Mouse (Mus musculus) layer of hippocampus, postnatal 10 days (tissue): ENCODE results near the gene Plet1. TPM values are rescaled to one million over a fixed set of nuclear protein-coding genes. Genes with fewer than 3 reads are reported as not detected.
A peak's percentile ranks its signal among the peaks of the same experiment; 100 is the strongest.

Experiments
- DNase-seq, 2 experiments: peaks; one replicate each; pipeline ENCODE4 v3.0.0; 2021; ENCODE audit warnings: low spot score in 2 of 2
- total RNA-seq, 2 experiments: library from RNA; stranded (reverse); gene quantifications; 2 replicates each; pipeline ENCODE4 v1.2.3; 2021

Gene Plet1
- total RNA-seq, 2 experiments from 2014 or later: 0.27 TPM; not detected in 1

- no peak for DNase-seq
Observed at GRCm38 (mm10) chr9:50533791-50534190, 39.5 kb downstream of the Plet1 start.

- no peak for DNase-seq
Observed at GRCm38 (mm10) chr9:50535930-50536329, 41.6 kb downstream of the Plet1 start.

GRCm38 (mm10) chr9:50536603-50537135 lies 42.3 kb downstream of the Plet1 start:
- no peak for DNase-seq

- DNase-seq: no peak
Observed at GRCm38 (mm10) chr9:50537295-50537694, 43.0 kb downstream of the Plet1 start.

- no peak for DNase-seq
Observed at GRCm38 (mm10) chr9:50540170-50540569, 45.8 kb downstream of the Plet1 start.

GRCm38 (mm10) chr9:50542401-50542800 lies 48.1 kb downstream of the Plet1 start:
- no peak for DNase-seq

- DNase-seq: no peak
Observed at GRCm38 (mm10) chr9:50547859-50548478, 53.6 kb downstream of the Plet1 start.

- no peak for DNase-seq
Observed at GRCm38 (mm10) chr9:50548936-50549335, 54.6 kb downstream of the Plet1 start.

GRCm38 (mm10) chr9:50552206-50552605 lies 57.9 kb downstream of the Plet1 start:
- DNase-seq: no peak

GRCm38 (mm10) chr9:50553547-50553946 lies 59.2 kb downstream of the Plet1 start:
- DNase-seq: no peak

GRCm38 (mm10) chr9:50554241-50555093 lies 60.1 kb downstream of the Plet1 start, which contains the start of gene Il18:
Il18 (plus strand) TSS chr9:50554827.
- DNase-seq: peak; percentile 60 to 64

- DNase-seq: no peak
Observed at GRCm38 (mm10) chr9:50555094-50555446, 60.7 kb downstream of the Plet1 start, which contains the start of gene Bco2. Bco2 (minus strand) TSS chr9:50555181.

Other genes starting within 250 kb of the Plet1 start
- 100 to 1,000 TPM; 384 to 390 TPM for gene Rpl10-ps3, start 149.6 kb upstream of the Plet1 start, total RNA-seq
- gene Pts, start 34.2 kb downstream of the Plet1 start, total RNA-seq: 10 to 100 TPM; 38.2 to 42.9 TPM
- gene Il18, start 60.3 kb downstream of the Plet1 start, total RNA-seq: 10 to 100 TPM; 23.8 to 27.2 TPM
- 1 to 10 TPM; 1.9 to 2.0 TPM for gene Bco2, start 60.7 kb downstream of the Plet1 start, total RNA-seq
- not detected for gene Tex12, start 66.8 kb downstream of the Plet1 start, total RNA-seq
- gene Sdhd, start 109.3 kb downstream of the Plet1 start, total RNA-seq: 100 to 1,000 TPM; 140 to 155 TPM
- gene Timm8b, start 109.4 kb downstream of the Plet1 start, total RNA-seq: 100 to 1,000 TPM; 217 to 234 TPM
- gene Pih1d2, start 122.8 kb downstream of the Plet1 start, total RNA-seq: 1 to 10 TPM; 1.9 to 3.1 TPM
- 10 to 100 TPM; 24.4 to 26.4 TPM for gene Nkapd1, start 122.9 kb downstream of the Plet1 start, total RNA-seq
- 100 to 1,000 TPM; 128 to 140 TPM for gene Dlat, start 165.3 kb downstream of the Plet1 start, total RNA-seq
- gene Dixdc1, start 245.0 kb downstream of the Plet1 start, total RNA-seq: 10 to 100 TPM; 65.0 to 66.6 TPM